Mouse (Mus musculus): ENCODE data around the gene Hspb7. TPM values are rescaled to one million over a fixed set of nuclear protein-coding genes. Genes with fewer than 3 reads are reported as not detected.

Gene Hspb7
- total and polyA plus RNA-seq, 3 experiments: 1,028 to 1,498 (median 1,066) TPM

- Histone ChIP-seq H3K27me3 (ENCODE audit: control insufficient read depth, insufficient read depth, low read length) (no peaks in the 10 kb centered on the region), H3K4me1 (ENCODE audit: control insufficient read depth, insufficient read depth, low read length) (peaks cover 1% of the 10 kb centered on the region; the same call in 1 of the 2 replicates), H3K27ac (no peak overlapping the region), H3K79me2 (replicated peaks; ENCODE audit: control insufficient read depth, insufficient read depth, low read length) (peaks cover 4% of the 10 kb centered on the region), H3K4me3 (no peak overlapping the region), H3K9ac (ENCODE audit: low read depth, low read length) (no peak overlapping the region), H3K36me3 (ENCODE audit: control insufficient read depth, insufficient read depth, low read length) (no peaks in the 10 kb centered on the region)
- TF ChIP-seq CTCF (IDR thresholded peaks at IDR 0.05) (no peak), POLR2A (IDR thresholded peaks at IDR 0.05; ENCODE audit: insufficient read depth, low read depth, low read length) (no peak), EP300 (IDR thresholded peaks at IDR 0.05; ENCODE audit: insufficient read depth, low read depth, low read length) (no peak)
- intact Hi-C loops (cut with DNase I): loop anchor here (2.0 kb wide), 1 partner anchor 30 kb away; no protein-coding TSS in a partner anchor
- no peak for DNase-seq
- 72% methylated on average over 12 of the region's 12 CpGs for WGBS
Measured at GRCm38 (mm10) chr4:141461088-141461487, 40.5 kb downstream of the Hspb7 start.

DNA sequence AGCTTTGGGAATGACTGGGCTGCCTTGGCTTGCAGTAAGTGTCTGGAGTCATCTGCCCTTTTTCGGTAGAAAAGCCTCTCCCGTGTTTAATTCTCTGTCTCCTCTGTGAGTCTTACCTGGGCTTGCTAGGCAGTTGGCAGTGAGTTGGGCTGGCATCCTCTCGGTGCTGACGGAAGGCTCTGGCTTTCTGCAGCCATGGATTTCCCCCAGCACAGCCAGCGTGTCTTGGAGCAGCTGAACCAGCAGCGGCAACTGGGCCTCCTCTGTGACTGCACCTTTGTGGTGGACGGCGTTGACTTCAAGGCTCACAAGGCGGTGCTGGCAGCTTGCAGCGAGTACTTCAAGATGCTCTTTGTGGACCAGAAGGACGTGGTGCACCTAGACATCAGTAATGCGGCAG lies 41.0 kb downstream of the Hspb7 start:
- intact Hi-C loops (cut with DNase I): loop anchor here (2.0 kb wide), 1 partner anchor 31 kb away; no protein-coding TSS in a partner anchor
- Histone ChIP-seq H3K4me3 (no peak overlapping the region), H3K79me2 (replicated peaks; ENCODE audit: control insufficient read depth, insufficient read depth, low read length) (peaks cover 3% of the 10 kb centered on the region), H3K9ac (ENCODE audit: low read depth, low read length) (no peak overlapping the region), H3K27ac (no peak overlapping the region), H3K36me3 (ENCODE audit: control insufficient read depth, insufficient read depth, low read length) (no peaks in the 10 kb centered on the region), H3K4me1 (ENCODE audit: control insufficient read depth, insufficient read depth, low read length) (peaks cover 1% of the 10 kb centered on the region; the same call in 1 of the 2 replicates), H3K27me3 (ENCODE audit: control insufficient read depth, insufficient read depth, low read length) (no peaks in the 10 kb centered on the region)
- no peak for DNase-seq
- TF ChIP-seq EP300 (IDR thresholded peaks at IDR 0.05; ENCODE audit: insufficient read depth, low read depth, low read length): no peak
- no peak for TF ChIP-seq POLR2A (IDR thresholded peaks at IDR 0.05; ENCODE audit: insufficient read depth, low read depth, low read length)
- no peak for TF ChIP-seq CTCF (IDR thresholded peaks at IDR 0.05)
- WGBS: 86% methylated on average over 12 of the region's 12 CpGs

- DNase-seq: no peak
- H3K27ac ChIP-seq: no peak overlapping the region
- no peak overlapping the region for H3K4me3 ChIP-seq
- H3K79me2 ChIP-seq (replicated peaks; ENCODE audit: control insufficient read depth, insufficient read depth, low read length): peaks cover 3% of the 10 kb centered on the region
- no peaks in the 10 kb centered on the region for H3K36me3 ChIP-seq (ENCODE audit: control insufficient read depth, insufficient read depth, low read length)
- WGBS: 67% methylated on average over 14 of the region's 14 CpGs
- intact Hi-C loops (cut with DNase I): no loop called here
- TF ChIP-seq EP300 (IDR thresholded peaks at IDR 0.05; ENCODE audit: insufficient read depth, low read depth, low read length): no peak
- no peak for TF ChIP-seq POLR2A (IDR thresholded peaks at IDR 0.05; ENCODE audit: insufficient read depth, low read depth, low read length)
- TF ChIP-seq CTCF (IDR thresholded peaks at IDR 0.05): no peak
- no peak overlapping the region for H3K9ac ChIP-seq (ENCODE audit: low read depth, low read length)
- H3K27me3 ChIP-seq (ENCODE audit: control insufficient read depth, insufficient read depth, low read length): no peaks in the 10 kb centered on the region
- peaks cover under 1% of the 10 kb centered on the region; the same call in 1 of the 2 replicates for H3K4me1 ChIP-seq (ENCODE audit: control insufficient read depth, insufficient read depth, low read length)
Measured at GRCm38 (mm10) chr4:141463472-141463871, 42.9 kb downstream of the Hspb7 start.

DNA sequence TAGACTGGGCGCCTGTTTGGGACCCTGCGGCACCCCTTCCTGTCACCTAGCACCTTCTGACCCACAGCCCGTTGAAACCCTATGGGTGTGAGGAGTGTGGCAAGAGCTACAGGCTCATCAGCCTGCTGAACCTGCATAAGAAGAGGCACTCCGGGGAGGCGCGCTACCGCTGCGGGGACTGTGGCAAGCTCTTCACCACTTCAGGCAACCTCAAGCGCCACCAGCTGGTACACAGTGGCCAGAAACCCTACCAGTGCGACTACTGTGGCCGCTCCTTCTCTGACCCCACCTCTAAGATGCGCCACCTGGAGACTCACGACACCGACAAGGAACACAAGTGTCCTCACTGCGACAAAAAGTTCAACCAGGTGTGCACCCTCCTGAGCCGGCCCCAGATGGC lies 44.1 kb downstream of the Hspb7 start:
- H3K79me2 ChIP-seq (replicated peaks; ENCODE audit: control insufficient read depth, insufficient read depth, low read length): peaks cover under 1% of the 10 kb centered on the region
- H3K27ac ChIP-seq: no peak overlapping the region
- no peak overlapping the region for H3K4me3 ChIP-seq
- TF ChIP-seq EP300 (IDR thresholded peaks at IDR 0.05; ENCODE audit: insufficient read depth, low read depth, low read length) (no peak), POLR2A (IDR thresholded peaks at IDR 0.05; ENCODE audit: insufficient read depth, low read depth, low read length) (no peak), CTCF (IDR thresholded peaks at IDR 0.05) (no peak)
- no peak for DNase-seq
- intact Hi-C loops (cut with DNase I): no loop called here
- 81% methylated on average over 16 of the region's 16 CpGs for WGBS
- no peaks in the 10 kb centered on the region for H3K27me3 ChIP-seq (ENCODE audit: control insufficient read depth, insufficient read depth, low read length)
- H3K4me1 ChIP-seq (ENCODE audit: control insufficient read depth, insufficient read depth, low read length): no peaks in the 10 kb centered on the region
- H3K9ac ChIP-seq (ENCODE audit: low read depth, low read length): no peak overlapping the region
- no peaks in the 10 kb centered on the region for H3K36me3 ChIP-seq (ENCODE audit: control insufficient read depth, insufficient read depth, low read length)

- no peak overlapping the region for H3K9ac ChIP-seq (ENCODE audit: low read depth, low read length)
- TF ChIP-seq EP300 (IDR thresholded peaks at IDR 0.05; ENCODE audit: insufficient read depth, low read depth, low read length): no peak
- TF ChIP-seq POLR2A (IDR thresholded peaks at IDR 0.05; ENCODE audit: insufficient read depth, low read depth, low read length): no peak
- no peak for TF ChIP-seq CTCF (IDR thresholded peaks at IDR 0.05)
- no peaks in the 10 kb centered on the region for H3K27me3 ChIP-seq (ENCODE audit: control insufficient read depth, insufficient read depth, low read length)
- H3K4me1 ChIP-seq (ENCODE audit: control insufficient read depth, insufficient read depth, low read length): no peaks in the 10 kb centered on the region
- no peaks in the 10 kb centered on the region for H3K36me3 ChIP-seq (ENCODE audit: control insufficient read depth, insufficient read depth, low read length)
- no peak overlapping the region for H3K27ac ChIP-seq
- no peaks in the 10 kb centered on the region; the same call in 1 of the 2 replicates for H3K79me2 ChIP-seq (replicated peaks; ENCODE audit: control insufficient read depth, insufficient read depth, low read length)
- intact Hi-C loops (cut with DNase I): no loop called here
- WGBS: 93% methylated on average over 34 of the region's 34 CpGs
- DNase-seq: no peak
- no peak overlapping the region for H3K4me3 ChIP-seq
Measured at GRCm38 (mm10) chr4:141465512-141466288, 45.1 kb downstream of the Hspb7 start.

GRCm38 (mm10) chr4:141466289-141466795 lies 45.8 kb downstream of the Hspb7 start:
- Histone ChIP-seq H3K27ac (no peak overlapping the region), H3K9ac (ENCODE audit: low read depth, low read length) (no peak overlapping the region), H3K27me3 (ENCODE audit: control insufficient read depth, insufficient read depth, low read length) (no peaks in the 10 kb centered on the region), H3K79me2 (replicated peaks; ENCODE audit: control insufficient read depth, insufficient read depth, low read length) (no peaks in the 10 kb centered on the region; the same call in 1 of the 2 replicates), H3K4me1 (ENCODE audit: control insufficient read depth, insufficient read depth, low read length) (no peaks in the 10 kb centered on the region), H3K4me3 (no peak overlapping the region), H3K36me3 (ENCODE audit: control insufficient read depth, insufficient read depth, low read length) (no peaks in the 10 kb centered on the region)
- intact Hi-C loops (cut with DNase I): no loop called here
- no peak for DNase-seq
- no peak for TF ChIP-seq POLR2A (IDR thresholded peaks at IDR 0.05; ENCODE audit: insufficient read depth, low read depth, low read length)
- TF ChIP-seq CTCF (IDR thresholded peaks at IDR 0.05): no peak
- TF ChIP-seq EP300 (IDR thresholded peaks at IDR 0.05; ENCODE audit: insufficient read depth, low read depth, low read length): no peak
- 91% methylated on average over 16 of the region's 16 CpGs for WGBS

All from heart, adult 2 months (tissue).